Mouse (Mus musculus): Measurements from ENCODE around the gene Wnk2. TPM values are rescaled to one million over a fixed set of nuclear protein-coding genes. Genes with fewer than 3 reads are reported as not detected.

The Wnk2 gene
- polyA plus RNA-seq, 1 experiment: not detected

GRCm38 (mm10) chr13:49131946-49132687 is 15.7 kb downstream of the Wnk2 start:
- Histone ChIP-seq H3ac (ENCODE audit: control insufficient read depth, insufficient read length, low read depth) (no peak overlapping the region), H3K4me3 (ENCODE audit: insufficient read depth, poor library complexity, severe bottlenecking) (no peak overlapping the region), H3K79me3 (ENCODE audit: low read depth) (no peaks in the 10 kb centered on the region), H3K27me3 (ENCODE audit: control insufficient read depth, insufficient read depth, insufficient read length) (peaks cover 75% of the 10 kb centered on the region), H3K79me2 (ENCODE audit: control insufficient read depth, insufficient read depth) (no peaks in the 10 kb centered on the region), H3K36me3 (ENCODE audit: control insufficient read depth, insufficient read depth) (no peaks in the 10 kb centered on the region)
- TF ChIP-seq USF1 (IDR thresholded peaks at IDR 0.05; ENCODE audit: low read depth) (no peak), MYOD1 (IDR thresholded peaks at IDR 0.05; ENCODE audit: control insufficient read depth, insufficient read length, low read depth) (no peak), MYOG (IDR thresholded peaks at IDR 0.05; ENCODE audit: control insufficient read depth, extremely low read depth, insufficient read length) (no peak), FOSL1 (IDR thresholded peaks at IDR 0.05; ENCODE audit: insufficient read depth, low read length, poor library complexity, severe bottlenecking) (no peak), CTCF (IDR thresholded peaks at IDR 0.05; ENCODE audit: control insufficient read depth, insufficient read depth, insufficient read length) (no peak), CEBPB (IDR thresholded peaks at IDR 0.05; ENCODE audit: low read depth) (no peak), MAX (IDR thresholded peaks at IDR 0.05) (no peak)

- TF ChIP-seq CEBPB (IDR thresholded peaks at IDR 0.05; ENCODE audit: low read depth) (no peak), USF1 (IDR thresholded peaks at IDR 0.05; ENCODE audit: low read depth) (no peak), FOSL1 (IDR thresholded peaks at IDR 0.05; ENCODE audit: insufficient read depth, low read length, poor library complexity, severe bottlenecking) (no peak), MYOD1 (IDR thresholded peaks at IDR 0.05; ENCODE audit: control insufficient read depth, insufficient read length, low read depth) (no peak), MAX (IDR thresholded peaks at IDR 0.05) (no peak), MYOG (IDR thresholded peaks at IDR 0.05; ENCODE audit: control insufficient read depth, extremely low read depth, insufficient read length) (no peak), CTCF (IDR thresholded peaks at IDR 0.05; ENCODE audit: control insufficient read depth, insufficient read depth, insufficient read length) (no peak)
- no peaks in the 10 kb centered on the region for H3K79me3 ChIP-seq (ENCODE audit: low read depth)
- H3K79me2 ChIP-seq (ENCODE audit: control insufficient read depth, insufficient read depth): no peaks in the 10 kb centered on the region
- no peak overlapping the region for H3ac ChIP-seq (ENCODE audit: control insufficient read depth, insufficient read length, low read depth)
- H3K27me3 ChIP-seq (ENCODE audit: control insufficient read depth, insufficient read depth, insufficient read length): peaks cover 75% of the 10 kb centered on the region
- no peak overlapping the region for H3K4me3 ChIP-seq (ENCODE audit: insufficient read depth, poor library complexity, severe bottlenecking)
- no peaks in the 10 kb centered on the region for H3K36me3 ChIP-seq (ENCODE audit: control insufficient read depth, insufficient read depth)
Observed at GRCm38 (mm10) chr13:49131342-49131855, 16.4 kb downstream of the Wnk2 start.

GRCm38 (mm10) chr13:49129845-49130244 is 18.0 kb downstream of the Wnk2 start:
- Histone ChIP-seq H3K79me2 (ENCODE audit: control insufficient read depth, insufficient read depth) (no peaks in the 10 kb centered on the region), H3K79me3 (ENCODE audit: low read depth) (no peaks in the 10 kb centered on the region), H3ac (ENCODE audit: control insufficient read depth, insufficient read length, low read depth) (no peak overlapping the region), H3K27me3 (ENCODE audit: control insufficient read depth, insufficient read depth, insufficient read length) (peaks cover 73% of the 10 kb centered on the region), H3K4me3 (ENCODE audit: insufficient read depth, poor library complexity, severe bottlenecking) (no peak overlapping the region), H3K36me3 (ENCODE audit: control insufficient read depth, insufficient read depth) (no peaks in the 10 kb centered on the region)
- TF ChIP-seq FOSL1 (IDR thresholded peaks at IDR 0.05; ENCODE audit: insufficient read depth, low read length, poor library complexity, severe bottlenecking): no peak
- TF ChIP-seq USF1 (IDR thresholded peaks at IDR 0.05; ENCODE audit: low read depth): no peak
- TF ChIP-seq CEBPB (IDR thresholded peaks at IDR 0.05; ENCODE audit: low read depth): no peak
- TF ChIP-seq MYOG (IDR thresholded peaks at IDR 0.05; ENCODE audit: control insufficient read depth, extremely low read depth, insufficient read length): no peak
- no peak for TF ChIP-seq MYOD1 (IDR thresholded peaks at IDR 0.05; ENCODE audit: control insufficient read depth, insufficient read length, low read depth)
- TF ChIP-seq MAX (IDR thresholded peaks at IDR 0.05): no peak
- no peak for TF ChIP-seq CTCF (IDR thresholded peaks at IDR 0.05; ENCODE audit: control insufficient read depth, insufficient read depth, insufficient read length)

- H3K4me3 ChIP-seq (ENCODE audit: insufficient read depth, poor library complexity, severe bottlenecking): no peak overlapping the region
Observed at GRCm38 (mm10) chr13:49129154-49129553, 18.7 kb downstream of the Wnk2 start.

GRCm38 (mm10) chr13:49127844-49128631 is 19.8 kb downstream of the Wnk2 start:
- Histone ChIP-seq H3K27me3 (ENCODE audit: control insufficient read depth, insufficient read depth, insufficient read length) (peaks cover 63% of the 10 kb centered on the region), H3ac (ENCODE audit: control insufficient read depth, insufficient read length, low read depth) (no peak overlapping the region), H3K79me2 (ENCODE audit: control insufficient read depth, insufficient read depth) (no peaks in the 10 kb centered on the region), H3K36me3 (ENCODE audit: control insufficient read depth, insufficient read depth) (no peaks in the 10 kb centered on the region), H3K4me3 (ENCODE audit: insufficient read depth, poor library complexity, severe bottlenecking) (no peak overlapping the region), H3K79me3 (ENCODE audit: low read depth) (no peaks in the 10 kb centered on the region)
- no peak for TF ChIP-seq MYOD1 (IDR thresholded peaks at IDR 0.05; ENCODE audit: control insufficient read depth, insufficient read length, low read depth)
- no peak for TF ChIP-seq FOSL1 (IDR thresholded peaks at IDR 0.05; ENCODE audit: insufficient read depth, low read length, poor library complexity, severe bottlenecking)
- no peak for TF ChIP-seq MAX (IDR thresholded peaks at IDR 0.05)
- TF ChIP-seq CEBPB (IDR thresholded peaks at IDR 0.05; ENCODE audit: low read depth): no peak
- TF ChIP-seq CTCF (IDR thresholded peaks at IDR 0.05; ENCODE audit: control insufficient read depth, insufficient read depth, insufficient read length): no peak
- no peak for TF ChIP-seq MYOG (IDR thresholded peaks at IDR 0.05; ENCODE audit: control insufficient read depth, extremely low read depth, insufficient read length)
- no peak for TF ChIP-seq USF1 (IDR thresholded peaks at IDR 0.05; ENCODE audit: low read depth)

More at GRCm38 (mm10) chr13:49129154-49129553, 18.7 kb downstream of the Wnk2 start:
- Histone ChIP-seq H3ac (ENCODE audit: control insufficient read depth, insufficient read length, low read depth) (no peak overlapping the region), H3K27me3 (ENCODE audit: control insufficient read depth, insufficient read depth, insufficient read length) (peaks cover 67% of the 10 kb centered on the region), H3K79me3 (ENCODE audit: low read depth) (no peaks in the 10 kb centered on the region), H3K79me2 (ENCODE audit: control insufficient read depth, insufficient read depth) (no peaks in the 10 kb centered on the region), H3K36me3 (ENCODE audit: control insufficient read depth, insufficient read depth) (no peaks in the 10 kb centered on the region)
- no peak for TF ChIP-seq MYOG (IDR thresholded peaks at IDR 0.05; ENCODE audit: control insufficient read depth, extremely low read depth, insufficient read length)
- TF ChIP-seq MYOD1 (IDR thresholded peaks at IDR 0.05; ENCODE audit: control insufficient read depth, insufficient read length, low read depth): no peak
- no peak for TF ChIP-seq FOSL1 (IDR thresholded peaks at IDR 0.05; ENCODE audit: insufficient read depth, low read length, poor library complexity, severe bottlenecking)
- TF ChIP-seq USF1 (IDR thresholded peaks at IDR 0.05; ENCODE audit: low read depth): no peak
- no peak for TF ChIP-seq MAX (IDR thresholded peaks at IDR 0.05)
- TF ChIP-seq CTCF (IDR thresholded peaks at IDR 0.05; ENCODE audit: control insufficient read depth, insufficient read depth, insufficient read length): no peak
- TF ChIP-seq CEBPB (IDR thresholded peaks at IDR 0.05; ENCODE audit: low read depth): no peak
